Mouse (Mus musculus) liver, embryonic 14.5 days (tissue): Measurements from ENCODE around the gene Adipor2. TPM values are rescaled to one million over a fixed set of nuclear protein-coding genes. Genes with fewer than 3 reads are reported as not detected.

Experiments used
- ATAC-seq: fragments of 200-750 bp; cut with Nextera tagmentation; 2 replicates; pipeline ENCODE4 v1.8.0; 2017; ENCODE audit warnings: moderate number of reproducible peaks, mild to moderate bottlenecking, moderate library complexity; ENCODE audit not compliant: insufficient read depth
- DNase-seq, 3 experiments: peaks; one replicate each; pipeline ENCODE4 v3.0.0-alpha.2; 2012 to 2013; ENCODE audit warnings: low read depth in 3 of 3, low spot score in 3 of 3
- H3K27ac ChIP-seq: fragments of 300-500 bp; sonication (generic); 2 replicates; pipeline ENCODE4 v1.5.1; 2014; ENCODE audit warnings: moderate library complexity, mild to moderate bottlenecking, control low read depth, inconsistent platforms
- H3K27me3 ChIP-seq: fragments of 300-500 bp; sonication (generic); 2 replicates; pipeline ENCODE4 v1.6.1; 2014; ENCODE audit warnings: mild to moderate bottlenecking, low read length, moderate library complexity; ENCODE audit not compliant: control insufficient read depth, insufficient read depth
- H3K36me3 ChIP-seq: fragments of 300-500 bp; sonication (generic); replicated peaks from 2 replicates; pipeline ENCODE4 v1.6.1; 2014; ENCODE audit warnings: low read depth; ENCODE audit not compliant: control insufficient read depth, insufficient read depth
- H3K4me1 ChIP-seq, 2 experiments: fragments of 200-500 bp in 1 of 2; fragments of 300-500 bp in 1 of 2; sonication (generic) in 1 of 2; replicated peaks; 2 replicates each; pipeline ENCODE4 v1.6.1; 2012 to 2014; ENCODE audit warnings: antibody characterized with exemption in 1 of 2, inconsistent platforms in 1 of 2, low read length in 1 of 2; ENCODE audit not compliant: control insufficient read depth in 2 of 2, insufficient read depth in 2 of 2
- H3K4me2 ChIP-seq: fragments of 300-500 bp; sonication (generic); 2 replicates; pipeline ENCODE4 v1.6.1; 2014; ENCODE audit warnings: low read depth, mild to moderate bottlenecking, control low read depth, moderate library complexity
- H3K4me3 ChIP-seq, 2 experiments: fragments of 200-500 bp in 1 of 2; fragments of 300-500 bp in 1 of 2; sonication (generic) in 1 of 2; 2 replicates each; pipeline ENCODE4 v1.5.1; 2012 to 2014; ENCODE audit warnings: low read depth in 2 of 2, low read length in 2 of 2, mild to moderate bottlenecking in 2 of 2, control low read depth in 1 of 2, inconsistent platforms in 1 of 2, moderate library complexity in 1 of 2; ENCODE audit not compliant: insufficient read depth in 1 of 2
- H3K9ac ChIP-seq: fragments of 300-500 bp; sonication (generic); replicated peaks from 2 replicates; pipeline ENCODE4 v1.6.1; 2014; ENCODE audit warnings: mild to moderate bottlenecking, control low read depth, moderate library complexity
- H3K9me3 ChIP-seq: fragments of 300-500 bp; sonication (generic); 2 replicates; pipeline ENCODE4 v1.6.1; 2016; ENCODE audit warnings: low read length, mixed read lengths; ENCODE audit not compliant: control insufficient read depth
- CTCF ChIP-seq: IDR thresholded peaks from 2 replicates; pipeline ENCODE4 v1.5.1; 2016; ENCODE audit warnings: antibody characterized with exemption, low read depth, control low read depth
- EP300 ChIP-seq: IDR thresholded peaks from 2 replicates; pipeline ENCODE4 v1.6.1; 2016; ENCODE audit warnings: antibody characterized with exemption, low read depth
- WGBS: fragments of 180-500 bp; shearing (Covaris S2); extraction: QIAGEN DNeasy Blood & Tissue Kit; methylation state at CpG from one replicate; pipeline ENCODE4 v1.1.7; 2014; ENCODE audit not compliant: insufficient replicate concordance; 5-methylcytosine and 5-hydroxymethylcytosine counted together
- polyA plus RNA-seq, 2 experiments: library from polyadenylated mRNA; depleted of rRNA in 1 of 2; stranded (reverse) in 1 of 2; unstranded in 1 of 2; fragments of >200 nt; fragmentation: Nextera tagmentation in 1 of 2; extraction: Ambion mirVana in 1 of 2; gene quantifications; 2 replicates each; pipeline versions ENCODE4 v1.2.1 to v1.2.3; 2012 to 2014

The Adipor2 gene
- polyA plus RNA-seq, 2 experiments = 17.7 to 18.4 TPM

GRCm38 (mm10) chr6:119314751-119315476 lies 102.6 kb downstream of the Adipor2 start:
- no peak for ATAC-seq

DNA sequence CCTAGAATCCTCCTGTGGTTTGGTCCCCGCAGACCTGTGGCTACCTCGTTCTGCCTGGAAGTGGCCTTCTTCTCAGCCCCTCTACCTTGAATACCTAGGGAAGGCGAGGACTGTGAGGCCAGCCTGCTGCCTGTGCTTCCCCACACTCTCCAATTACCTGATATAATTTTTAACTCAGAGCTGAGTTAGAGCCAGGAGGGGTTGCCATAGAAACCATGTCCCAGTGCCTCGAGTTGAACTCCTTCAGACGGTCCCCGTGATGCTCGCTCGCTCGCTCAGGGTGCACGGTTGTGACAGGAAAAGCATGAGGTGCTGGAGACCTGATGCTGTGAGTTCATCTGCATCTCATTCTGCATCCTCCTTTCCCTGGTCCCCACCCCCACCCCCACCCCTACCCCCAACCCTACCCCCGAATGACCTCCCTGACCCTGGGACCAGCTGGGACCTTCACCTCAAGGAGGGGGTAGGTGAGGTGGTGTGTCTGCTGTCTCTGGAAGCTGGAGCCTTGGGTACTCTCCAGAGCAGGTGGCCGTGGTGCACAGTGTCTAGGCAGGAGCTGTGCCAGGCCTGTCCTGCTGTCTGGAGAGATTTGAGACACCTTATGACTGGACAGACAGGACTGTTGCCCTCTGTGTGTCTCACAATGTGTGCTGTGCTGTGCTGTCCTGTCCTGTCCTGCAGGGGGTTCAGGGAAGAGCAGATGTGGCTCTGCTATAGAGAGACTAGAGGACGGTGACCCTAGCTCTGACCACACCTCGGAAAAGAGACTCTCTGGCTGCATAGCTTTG lies 103.7 kb downstream of the Adipor2 start:
- Histone ChIP-seq H3K9me3 (no peaks in the 10 kb centered on the region), H3K4me3 (no peak overlapping the region), H3K4me1 (no peaks in the 10 kb centered on the region), H3K27ac (no peak overlapping the region), H3K4me2 (no peak overlapping the region), H3K27me3 (no peaks in the 10 kb centered on the region), H3K9ac (no peak overlapping the region), H3K36me3 (no peaks in the 10 kb centered on the region)
- WGBS = 49% methylated on average over 14 of the region's 14 CpGs
- ATAC-seq (no peak), DNase-seq (no peak)
- TF ChIP-seq CTCF (no peak), EP300 (no peak)

More at GRCm38 (mm10) chr6:119314751-119315476, 102.6 kb downstream of the Adipor2 start:
- TF ChIP-seq EP300 (no peak), CTCF (no peak)
- 19% methylated on average over 7 of the region's 7 CpGs for WGBS
- Histone ChIP-seq H3K4me3 (no peak overlapping the region), H3K27ac (no peak overlapping the region), H3K4me2 (no peak overlapping the region), H3K9me3 (no peaks in the 10 kb centered on the region), H3K9ac (no peak overlapping the region), H3K27me3 (no peaks in the 10 kb centered on the region), H3K36me3 (no peaks in the 10 kb centered on the region), H3K4me1 (no peaks in the 10 kb centered on the region)
- no peak for DNase-seq

- no peaks in the 10 kb centered on the region for H3K36me3 ChIP-seq
- no peak for ATAC-seq
- no peak for DNase-seq
- no peak overlapping the region for H3K9ac ChIP-seq
- H3K27ac ChIP-seq = no peak overlapping the region
- H3K4me3 ChIP-seq = no peak overlapping the region
- no peaks in the 10 kb centered on the region for H3K9me3 ChIP-seq
- H3K4me2 ChIP-seq = no peak overlapping the region
- no peak for TF ChIP-seq EP300
- no peak for TF ChIP-seq CTCF
- H3K27me3 ChIP-seq = no peaks in the 10 kb centered on the region
- H3K4me1 ChIP-seq = no peaks in the 10 kb centered on the region
- WGBS = 29% methylated on average over 3 of the region's 3 CpGs
These were observed 104.4 kb downstream of the Adipor2 start for GRCm38 (mm10) chr6:119313096-119313495.

DNA sequence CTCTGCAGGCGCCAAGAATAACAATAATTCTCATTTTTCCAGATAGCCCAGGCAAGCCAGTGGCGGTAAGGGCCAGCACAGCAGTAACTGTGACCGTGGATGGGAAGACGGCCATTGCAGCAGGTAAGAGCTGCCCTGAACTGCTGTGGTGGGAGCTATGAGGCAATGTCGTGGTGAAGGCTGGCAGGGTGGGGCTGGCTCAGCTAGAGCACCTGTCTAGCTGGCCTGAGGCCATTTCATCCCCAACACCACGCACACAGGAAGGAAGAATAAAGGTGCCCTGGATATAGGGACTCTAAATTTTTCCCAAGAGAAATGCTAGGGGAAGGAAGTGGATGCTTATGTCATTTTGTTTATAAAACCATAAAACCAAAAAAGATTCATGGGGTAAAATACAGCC lies 105.1 kb downstream of the Adipor2 start:
- 57% methylated on average over 6 of the region's 6 CpGs for WGBS
- no peak overlapping the region for H3K27ac ChIP-seq
- ATAC-seq = no peak
- H3K4me3 ChIP-seq = no peak overlapping the region
- no peak for DNase-seq
- H3K9me3 ChIP-seq = no peaks in the 10 kb centered on the region
- no peaks in the 10 kb centered on the region for H3K4me1 ChIP-seq
- TF ChIP-seq EP300 (no peak), CTCF (no peak)
- no peaks in the 10 kb centered on the region for H3K36me3 ChIP-seq
- no peak overlapping the region for H3K4me2 ChIP-seq
- H3K27me3 ChIP-seq = no peaks in the 10 kb centered on the region
- no peak overlapping the region for H3K9ac ChIP-seq

- Histone ChIP-seq H3K4me1 (no peaks in the 10 kb centered on the region), H3K4me2 (no peak overlapping the region), H3K9me3 (no peaks in the 10 kb centered on the region), H3K9ac (no peak overlapping the region), H3K4me3 (no peak overlapping the region), H3K36me3 (no peaks in the 10 kb centered on the region), H3K27me3 (no peaks in the 10 kb centered on the region), H3K27ac (no peak overlapping the region)
- no peak for DNase-seq
- 55% methylated on average over 9 of the region's 9 CpGs for WGBS
- TF ChIP-seq CTCF = no peak
- TF ChIP-seq EP300 = no peak
- ATAC-seq = no peak
These were observed 107.3 kb downstream of the Adipor2 start for GRCm38 (mm10) chr6:119310176-119310575.
